Mouse (Mus musculus) embryonic fibroblast, embryonic 13.5 days (primary cell): ENCODE data around the gene Dnlz.

Source experiments
- CTCF ChIP-seq: IDR thresholded peaks from 2 replicates; pipeline ENCODE4 v1.5.1; 2011; ENCODE audit warnings: mild to moderate bottlenecking, control low read depth, low read length, moderate library complexity, borderline replicate concordance; ENCODE audit not compliant: insufficient read depth
- POLR2A ChIP-seq: IDR thresholded peaks from 2 replicates; pipeline ENCODE4 v1.6.1; 2011; ENCODE audit warnings: low read depth, mild to moderate bottlenecking, control low read depth, low read length, moderate library complexity

DNA sequence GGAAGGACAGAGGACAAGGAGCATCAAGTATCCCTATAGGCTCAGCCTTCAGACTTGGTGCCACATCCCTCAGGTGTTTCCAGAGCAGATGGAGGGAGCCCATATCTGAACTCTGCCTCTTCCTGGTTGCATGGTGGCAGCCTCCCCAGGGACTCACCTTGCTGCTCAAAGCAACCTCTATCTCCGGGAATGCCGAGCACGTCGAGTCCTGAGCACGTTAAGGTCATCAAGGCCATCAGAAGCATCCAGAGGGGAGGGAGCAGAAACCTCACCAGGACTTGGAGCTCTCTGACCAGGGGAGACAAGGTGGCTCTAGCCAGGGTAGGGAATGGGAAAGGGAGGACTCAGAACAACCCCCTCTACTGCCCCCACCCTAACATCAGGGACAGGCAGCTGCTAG, 11.6 kb upstream of the Dnlz start:
- no peak for TF ChIP-seq CTCF
- TF ChIP-seq POLR2A = no peak
